Mouse (Mus musculus) gastrocnemius, adult 2 months (tissue): ENCODE data around the gene Mcemp1. TPM values are rescaled to one million over a fixed set of nuclear protein-coding genes. Genes with fewer than 3 reads are reported as not detected.

ENCODE experiments used
- DNase-seq: peaks from one replicate; pipeline ENCODE4 v3.0.0; 2022
- H3K27ac ChIP-seq: fragments of 200-600 bp; 2 replicates; pipeline ENCODE4 v1.8.1; 2022; ENCODE audit warnings: mild to moderate bottlenecking
- H3K4me3 ChIP-seq: fragments of 200-600 bp; 2 replicates; pipeline ENCODE4 v1.8.1; 2022; ENCODE audit warnings: mild to moderate bottlenecking, moderate library complexity
- CTCF ChIP-seq: fragments of 200-600 bp; IDR thresholded peaks from 2 replicates; pipeline ENCODE4 v1.8.1; 2022; ENCODE audit warnings: antibody characterized with exemption, mild to moderate bottlenecking, moderate library complexity
- intact Hi-C: fragments of 180-260 bp; cut with DNase I; formaldehyde crosslinking; loops from one replicate; pipeline ENCODE4 v1.15.1; 2025
- total RNA-seq, 2 experiments: library from RNA; stranded (reverse); gene quantifications; 2 replicates each; pipeline ENCODE4 v1.2.3; 2021

Gene Mcemp1
- total RNA-seq, 2 experiments from 2014 or later, result not detected

DNA sequence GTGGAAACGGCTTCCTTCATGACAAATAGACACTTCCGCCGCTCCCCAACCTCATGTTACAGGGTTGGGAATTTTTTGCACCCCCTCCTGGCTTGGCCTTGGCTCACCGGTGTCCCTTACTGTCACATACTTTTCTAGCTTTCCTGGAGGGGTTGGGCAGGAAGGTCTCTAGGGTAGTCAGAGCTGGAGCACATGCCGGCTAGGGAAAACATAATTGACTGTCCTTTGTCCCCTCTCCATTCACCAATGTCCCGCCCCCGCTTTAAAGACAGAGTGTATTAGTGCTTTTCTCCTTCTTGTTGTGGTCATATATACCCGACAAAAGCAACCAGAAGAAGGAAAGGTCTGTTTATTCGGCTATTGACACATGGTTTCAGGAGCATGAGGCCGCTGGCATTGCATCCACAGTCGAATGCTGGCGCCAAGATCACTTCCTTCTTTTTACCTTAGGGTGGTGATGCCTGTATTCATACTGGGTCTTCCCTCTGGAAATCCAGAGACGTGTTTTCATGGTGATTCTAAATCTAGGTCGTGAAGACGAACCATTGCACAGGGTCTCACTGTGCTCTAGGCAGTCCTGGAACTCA is 11.5 kb downstream of the Mcemp1 start:
- Histone ChIP-seq H3K27ac (peak overlapping the region; percentile 95), H3K4me3 (peak overlapping the region; percentile 74)
- intact Hi-C loops, result loop anchor here (2.0 to 10.0 kb wide), 2 partner anchors 56 to 322 kb away; partner anchors contain the start of genes A430078G23Rik, Pet100 and Xab2
- no peak for TF ChIP-seq CTCF
- DNase-seq, result no peak

DNA sequence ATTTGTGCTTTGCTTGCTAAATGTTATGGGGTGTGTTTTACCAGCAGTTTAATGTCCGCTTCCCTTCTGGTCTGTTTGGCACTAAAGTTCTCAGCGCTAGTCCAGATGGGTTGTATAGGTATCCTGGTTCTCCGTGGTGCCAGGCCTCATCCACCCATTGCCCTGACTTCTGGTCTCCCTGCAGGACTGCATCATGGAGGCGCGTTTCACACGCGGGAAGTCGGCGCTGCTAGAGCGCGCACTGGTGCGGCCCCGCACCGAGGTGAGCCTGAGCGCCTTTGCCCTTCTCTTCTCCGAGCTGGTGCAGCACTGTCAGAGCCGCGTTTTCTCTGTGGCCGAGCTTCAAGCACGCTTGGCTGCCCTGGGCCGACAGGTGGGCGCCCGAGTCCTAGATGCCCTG is 13.3 kb downstream of the Mcemp1 start:
- Histone ChIP-seq H3K4me3 (no peak overlapping the region), H3K27ac (no peak overlapping the region)
- no peak for TF ChIP-seq CTCF
- intact Hi-C loops, result loop anchor here (10.0 kb wide), 1 partner anchor 324 kb away; the partner anchor contains the start of gene A430078G23Rik
- no peak for DNase-seq

DNA sequence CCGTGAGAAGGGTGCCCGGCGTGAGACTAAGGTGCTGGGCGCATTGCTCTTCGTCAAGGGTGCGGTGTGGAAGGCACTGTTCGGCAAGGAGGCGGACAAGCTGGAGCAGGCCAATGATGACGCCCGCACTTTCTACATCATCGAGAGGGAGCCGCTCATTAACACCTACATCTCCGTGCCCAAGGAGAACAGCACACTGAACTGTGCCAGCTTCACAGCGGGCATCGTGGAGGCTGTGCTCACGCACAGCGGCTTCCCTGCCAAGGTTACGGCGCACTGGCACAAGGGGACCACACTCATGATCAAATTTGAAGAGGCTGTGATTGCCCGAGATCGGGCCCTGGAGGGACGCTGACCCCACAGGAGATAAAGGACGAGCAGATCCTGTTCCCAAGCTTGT is 13.7 kb downstream of the Mcemp1 start:
- intact Hi-C loops, result loop anchor here (10.0 kb wide), 1 partner anchor 324 kb away; the partner anchor contains the start of gene A430078G23Rik
- H3K4me3 ChIP-seq, result no peak overlapping the region
- no peak overlapping the region for H3K27ac ChIP-seq
- DNase-seq, result no peak
- no peak for TF ChIP-seq CTCF

DNA sequence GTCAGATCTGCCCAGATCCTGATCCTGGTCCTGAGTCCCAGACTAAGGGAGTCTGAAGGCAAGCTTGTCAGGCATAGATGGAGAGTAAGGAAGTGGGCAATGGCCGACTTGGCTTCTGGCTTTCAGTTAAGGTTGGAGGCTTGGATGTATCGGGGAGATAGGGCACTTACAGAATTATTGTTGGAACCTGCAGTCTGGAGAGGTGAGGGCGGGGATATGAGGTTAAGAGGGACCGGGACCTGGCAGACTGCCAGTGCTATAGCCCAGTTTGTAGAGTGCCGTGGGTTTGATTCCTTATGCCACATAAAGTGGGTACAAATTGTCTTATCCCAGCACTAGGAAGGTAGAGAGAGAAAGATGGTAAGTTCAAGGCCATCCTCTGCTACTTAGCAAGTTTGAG is 14.1 kb downstream of the Mcemp1 start:
- DNase-seq, result no peak
- H3K27ac ChIP-seq, result no peak overlapping the region
- intact Hi-C loops, result loop anchor here (10.0 kb wide), 1 partner anchor 325 kb away; the partner anchor contains the start of gene A430078G23Rik
- TF ChIP-seq CTCF, result no peak
- no peak overlapping the region for H3K4me3 ChIP-seq

DNA sequence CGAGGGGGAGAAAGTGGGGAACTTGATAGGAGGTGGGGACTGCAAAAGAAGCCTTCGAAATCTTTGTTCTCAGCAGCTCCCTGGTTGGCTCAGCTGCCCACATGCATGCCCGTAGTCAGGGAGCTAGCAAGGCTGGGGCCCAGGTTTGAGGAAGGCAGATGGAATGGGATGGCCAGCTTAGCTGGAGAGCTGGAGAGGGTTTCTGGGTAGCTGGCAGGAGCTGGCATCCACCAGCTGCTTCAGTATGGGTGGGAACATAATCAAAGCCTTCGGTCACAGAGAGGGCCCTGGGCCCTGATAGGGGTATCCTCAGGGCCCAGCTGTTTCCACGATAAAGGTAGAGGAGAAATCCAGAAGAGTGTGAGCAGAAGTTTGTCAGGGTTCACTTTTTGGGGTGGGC is 16.9 kb downstream of the Mcemp1 start:
- Histone ChIP-seq H3K4me3 (no peak overlapping the region), H3K27ac (no peak overlapping the region)
- TF ChIP-seq CTCF, result no peak
- DNase-seq, result no peak
- intact Hi-C loops, result no loop called here

DNA sequence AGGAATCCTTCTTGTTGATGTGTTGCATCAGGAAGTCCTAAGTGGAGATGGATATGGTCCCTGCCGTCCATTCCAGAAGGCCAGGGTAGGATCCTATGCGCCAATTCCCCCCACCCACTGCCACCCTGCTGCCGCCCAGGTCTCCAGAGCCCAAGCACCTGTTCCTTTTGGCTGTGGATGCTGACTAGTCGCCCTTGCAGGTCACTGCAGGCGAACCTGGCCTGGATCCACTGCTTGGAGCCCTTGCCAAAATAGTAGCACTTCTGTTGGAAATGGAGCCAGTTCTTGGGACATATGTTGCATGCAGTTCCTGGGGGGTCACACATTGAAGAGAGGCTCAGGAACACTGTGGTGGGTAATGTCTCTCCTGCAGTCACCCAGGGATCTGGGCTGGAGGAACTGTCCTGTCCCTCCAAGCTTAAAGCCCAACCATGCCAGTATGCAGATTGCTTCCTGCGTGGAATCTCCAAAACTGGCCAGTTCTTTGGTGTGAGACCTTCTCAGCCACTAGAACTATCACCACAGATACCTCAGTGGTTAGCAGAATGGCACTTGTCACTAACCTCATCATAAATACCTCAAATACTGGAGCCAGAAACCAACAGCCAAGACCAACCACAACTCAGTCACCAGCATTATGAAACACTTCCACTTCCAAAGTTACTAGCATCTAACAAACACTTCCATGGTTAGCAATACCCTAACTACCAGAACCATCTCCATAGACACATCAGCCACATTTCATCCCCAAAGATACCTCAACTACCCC is 18.0 kb downstream of the Mcemp1 start:
- no peak for TF ChIP-seq CTCF
- DNase-seq, result peak; percentile 45
- intact Hi-C loops, result no loop called here
- no peak overlapping the region for H3K4me3 ChIP-seq
- no peak overlapping the region for H3K27ac ChIP-seq

DNA sequence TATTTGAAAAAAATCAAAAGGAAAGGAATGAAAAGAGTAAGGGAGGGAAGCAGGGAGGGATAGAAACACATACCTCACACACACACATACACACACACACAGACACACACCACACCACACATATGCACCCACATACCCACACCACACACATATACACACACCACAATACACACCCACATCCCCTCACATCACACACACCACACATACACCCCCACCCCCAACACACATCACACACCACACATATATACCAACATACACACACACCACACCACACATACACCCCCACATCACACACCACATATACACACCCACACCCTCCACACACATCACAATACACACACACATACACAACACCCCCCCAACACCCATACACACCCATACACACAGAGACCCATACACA is 19.0 kb downstream of the Mcemp1 start:
- intact Hi-C loops, result no loop called here

DNA sequence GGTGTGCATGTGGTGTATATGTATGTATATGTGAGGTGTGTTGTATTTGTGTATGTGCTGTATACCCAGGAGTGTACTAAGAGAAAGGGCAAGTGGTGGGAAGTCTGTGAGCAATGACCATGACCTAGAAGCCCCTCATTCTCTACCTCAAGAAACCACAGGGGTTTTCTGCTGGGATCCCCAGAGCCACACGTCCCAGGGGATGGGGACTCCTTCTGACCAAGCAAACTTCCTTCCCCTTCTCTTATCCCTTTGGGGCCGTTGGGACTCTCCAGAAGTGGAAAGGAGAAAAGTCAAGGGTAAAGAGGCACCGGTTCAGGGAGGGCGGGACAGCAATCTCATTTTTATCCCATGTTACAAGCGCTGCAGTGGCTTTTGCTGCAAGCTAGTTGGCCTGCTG is 19.9 kb downstream of the Mcemp1 start:
- no peak for DNase-seq
- H3K4me3 ChIP-seq, result no peak overlapping the region
- no peak for TF ChIP-seq CTCF
- no peak overlapping the region for H3K27ac ChIP-seq
- intact Hi-C loops, result no loop called here

More for the DNA sequence above, 19.0 kb downstream of the Mcemp1 start:
- no peak for TF ChIP-seq CTCF
- Histone ChIP-seq H3K4me3 (no peak overlapping the region), H3K27ac (no peak overlapping the region)
- DNase-seq, result no peak

DNA sequence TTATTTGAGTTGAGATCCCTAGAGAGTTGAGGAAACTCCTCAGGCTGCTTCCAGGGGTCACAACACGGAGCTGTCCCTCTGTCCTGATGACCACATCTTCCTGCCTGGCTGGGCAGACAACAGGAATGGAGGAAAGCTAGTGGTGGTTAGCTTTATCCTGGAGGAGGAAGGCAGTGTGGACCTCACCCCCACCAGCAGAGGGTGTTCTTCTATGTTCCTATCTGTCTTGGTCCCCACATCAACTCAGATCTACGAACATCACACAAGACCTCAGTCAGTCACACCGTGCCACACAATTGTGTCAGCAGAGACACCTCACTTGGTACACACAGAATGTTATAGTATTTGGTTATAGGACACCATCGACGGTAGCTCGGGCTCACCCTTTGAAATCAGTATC is 22.0 kb downstream of the Mcemp1 start:
- Histone ChIP-seq H3K4me3 (no peak overlapping the region), H3K27ac (no peak overlapping the region)
- intact Hi-C loops, result no loop called here
- TF ChIP-seq CTCF, result no peak
- no peak for DNase-seq

DNA sequence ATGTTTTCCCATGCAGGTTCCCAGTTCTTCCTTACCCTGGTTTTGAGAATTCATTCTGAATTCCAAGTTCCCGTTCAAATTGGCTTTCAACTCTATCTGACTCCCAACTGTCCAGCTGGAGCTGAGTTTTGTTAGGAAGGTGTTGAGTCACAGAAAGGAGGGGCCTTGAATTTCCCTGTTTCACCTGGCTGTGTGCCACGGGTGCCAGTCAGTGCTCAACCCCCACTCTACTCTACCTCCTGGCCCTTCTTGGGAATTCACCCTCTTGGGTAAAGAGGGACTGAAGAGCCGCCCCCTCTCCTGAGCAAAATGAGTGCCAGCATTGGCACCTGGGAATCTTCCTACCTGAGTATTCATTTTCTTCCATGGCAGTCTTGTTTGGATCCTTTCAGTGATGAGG is 25.2 kb downstream of the Mcemp1 start:
- no peak for TF ChIP-seq CTCF
- no peak for DNase-seq
- Histone ChIP-seq H3K4me3 (no peak overlapping the region), H3K27ac (no peak overlapping the region)
- intact Hi-C loops, result no loop called here

DNA sequence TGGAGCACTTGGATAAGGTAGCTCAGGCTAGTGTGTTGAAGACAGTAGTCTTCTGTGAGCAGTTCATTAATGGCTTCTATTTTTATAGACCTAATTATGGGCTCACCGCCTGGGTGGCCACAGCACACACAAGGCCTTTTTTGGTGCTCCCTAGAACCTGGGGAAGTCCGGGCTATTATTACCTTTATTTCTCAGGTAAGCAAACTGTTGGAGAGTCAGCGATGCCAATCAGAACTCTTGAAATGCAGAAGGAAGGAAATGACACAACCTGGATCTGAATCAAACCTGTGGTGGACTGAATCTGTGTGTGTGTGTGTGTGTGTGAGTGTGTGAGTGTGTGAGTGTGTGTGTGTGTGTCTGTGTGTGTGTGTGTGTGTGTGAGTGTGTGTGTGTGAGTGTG is 28.6 kb downstream of the Mcemp1 start, which contains the start of gene Fcer2a:
Gene Fcer2a (minus strand): TSS at position 55 of the 400 bp plus-strand sequence.
- intact Hi-C loops, result no loop called here
- no peak for TF ChIP-seq CTCF
- H3K4me3 ChIP-seq, result no peak within 1 kb of the TSS
- no peak for DNase-seq
- no peak within 1 kb of the TSS for H3K27ac ChIP-seq

DNA sequence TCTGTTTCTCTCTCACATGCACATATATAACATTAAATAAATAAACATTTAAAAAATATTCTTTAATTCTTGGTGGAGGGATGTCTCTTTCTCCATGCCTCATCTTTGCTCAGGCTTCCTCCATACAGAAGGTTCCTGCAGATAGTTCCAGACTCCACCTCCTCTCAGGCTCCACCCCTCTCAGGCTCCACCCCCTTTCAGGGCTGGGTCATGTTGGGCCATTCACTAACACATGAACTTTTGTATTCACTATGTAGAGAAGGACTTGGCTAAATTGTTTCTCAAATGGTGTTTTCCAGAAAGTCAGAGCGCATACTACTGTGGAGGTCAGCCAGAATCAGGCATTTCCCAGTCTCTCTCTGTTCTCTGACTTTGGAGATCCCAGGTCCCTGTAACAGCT is 35.9 kb downstream of the Mcemp1 start:
- TF ChIP-seq CTCF, result no peak
- intact Hi-C loops, result no loop called here
- Histone ChIP-seq H3K27ac (no peak overlapping the region), H3K4me3 (no peak overlapping the region)
- no peak for DNase-seq

DNA sequence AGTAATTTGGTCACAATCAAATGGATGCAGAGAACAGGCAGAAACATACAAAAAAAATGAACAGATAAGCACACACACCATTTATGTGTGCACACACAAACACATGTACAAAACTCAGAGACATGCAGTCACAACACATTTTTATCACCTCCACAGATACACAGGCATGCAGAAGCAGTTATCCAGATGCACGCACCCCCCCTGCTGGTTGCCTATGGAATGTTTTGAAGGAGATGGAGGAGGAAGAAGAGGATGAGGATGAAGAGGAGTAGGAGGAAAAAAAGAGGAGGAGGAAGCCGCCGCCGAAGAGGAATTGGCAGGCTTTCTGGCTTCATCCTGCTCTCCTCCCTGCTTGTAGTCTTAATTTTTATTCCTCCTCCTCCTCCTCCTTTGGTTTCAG is 40.2 kb downstream of the Mcemp1 start:
- DNase-seq, result no peak
- TF ChIP-seq CTCF, result peak; percentile 34
- no peak overlapping the region for H3K4me3 ChIP-seq
- intact Hi-C loops, result no loop called here
- H3K27ac ChIP-seq, result no peak overlapping the region
